Mouse (Mus musculus): Measurements from ENCODE around the gene Fam221b. TPM values are rescaled to one million over a fixed set of nuclear protein-coding genes. Genes with fewer than 3 reads are reported as not detected.

Gene Fam221b
- polyA plus RNA-seq, 1 experiment from 2014 or later, result 0.59 TPM

- ATAC-seq, result no peak
- CTCF ChIA-PET, result interaction anchor here (1.8 kb wide), 1 partner anchor 35 kb away, joined by 5 read pairs; no protein-coding TSS in a partner anchor
- DNase-seq (ENCODE audit: low read depth, low spot score), result no peak
- TF ChIP-seq CTCF (IDR thresholded peaks at IDR 0.05), result no peak
- in situ Hi-C loops (cut with MboI; ENCODE audit: low pct_unique_long_range_greater_than_20kb), result no loop called here
- no peaks in the 10 kb centered on the region for H3K27me3 ChIP-seq
- POLR2A ChIA-PET, result interaction anchor here (0.6 to 0.7 kb wide), 2 partner anchors 72 to 304 kb away, joined by 3 to 5 read pairs; no protein-coding TSS in a partner anchor
Observed at GRCm38 (mm10) chr4:43636751-43637150, 32.2 kb downstream of the Fam221b start.

- POLR2A ChIA-PET, result interaction anchor here (1.5 kb wide), 1 partner anchor 21 kb away, joined by 3 read pairs; no protein-coding TSS in a partner anchor
- in situ Hi-C loops (cut with MboI; ENCODE audit: low pct_unique_long_range_greater_than_20kb), result loop anchor here (5.0 kb wide), 1 partner anchor 73 kb away; no protein-coding TSS in a partner anchor
- TF ChIP-seq CTCF (IDR thresholded peaks at IDR 0.05), result no peak
- CTCF ChIA-PET, result no interaction called here
- H3K27me3 ChIP-seq, result no peaks in the 10 kb centered on the region
- ATAC-seq (peak; percentile 65), DNase-seq (ENCODE audit: low read depth, low spot score) (no peak)
Observed at GRCm38 (mm10) chr4:43634621-43635374, 34.1 kb downstream of the Fam221b start.

DNA sequence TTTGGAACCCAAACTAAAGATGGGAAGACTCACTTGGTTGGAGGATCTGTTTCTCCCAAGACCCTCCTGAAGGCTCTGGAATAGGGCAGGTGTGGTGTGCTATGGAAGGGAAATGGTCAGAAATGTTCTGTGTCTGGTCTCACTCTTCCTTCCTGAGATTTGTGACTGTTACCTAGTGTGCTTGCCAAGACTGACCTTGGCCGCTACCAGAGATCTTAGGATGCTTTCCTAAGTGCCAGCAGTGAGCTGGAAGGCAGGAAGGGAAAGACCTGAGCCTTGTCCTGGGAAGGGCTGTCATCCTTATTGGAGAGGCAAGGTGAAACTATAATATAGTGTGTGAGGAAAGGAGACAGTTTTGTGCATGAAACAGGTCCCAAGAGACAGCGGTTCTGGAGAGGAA, 35.2 kb downstream of the Fam221b start:
- in situ Hi-C loops (cut with MboI; ENCODE audit: low pct_unique_long_range_greater_than_20kb), result loop anchor here (5.0 kb wide), 1 partner anchor 74 kb away; no protein-coding TSS in a partner anchor
- CTCF ChIA-PET, result no interaction called here
- POLR2A ChIA-PET, result no interaction called here
- DNase-seq (ENCODE audit: low read depth, low spot score) (no peak), ATAC-seq (no peak)
- no peak for TF ChIP-seq CTCF (IDR thresholded peaks at IDR 0.05)
- no peaks in the 10 kb centered on the region for H3K27me3 ChIP-seq

DNA sequence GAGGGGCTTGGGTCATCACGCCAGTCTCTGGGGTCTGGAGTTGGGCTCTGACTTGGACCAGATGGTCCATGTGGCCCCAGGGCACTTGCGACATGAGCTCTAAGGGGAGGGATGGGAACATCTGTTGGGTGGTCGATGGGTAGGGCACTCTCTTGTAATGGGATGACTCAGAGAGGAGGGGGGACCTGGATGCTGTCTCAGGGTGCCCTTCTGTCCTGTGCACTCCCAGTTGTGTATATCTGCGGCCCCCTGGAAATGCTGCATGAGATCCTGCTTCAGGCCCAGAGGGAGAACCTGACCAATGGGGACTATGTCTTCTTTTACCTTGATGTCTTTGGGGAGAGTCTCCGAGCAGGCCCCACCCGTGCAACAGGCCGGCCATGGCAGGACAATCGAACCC, 35.6 kb downstream of the Fam221b start:
- in situ Hi-C loops (cut with MboI; ENCODE audit: low pct_unique_long_range_greater_than_20kb), result loop anchor here (5.0 kb wide), 1 partner anchor 74 kb away; no protein-coding TSS in a partner anchor
- POLR2A ChIA-PET, result no interaction called here
- DNase-seq (ENCODE audit: low read depth, low spot score), result no peak
- CTCF ChIA-PET, result interaction anchor here (1.0 kb wide), 1 partner anchor 33 kb away, joined by 3 read pairs; no protein-coding TSS in a partner anchor
- ATAC-seq, result no peak
- TF ChIP-seq CTCF (IDR thresholded peaks at IDR 0.05), result no peak
- H3K27me3 ChIP-seq, result no peaks in the 10 kb centered on the region

DNA sequence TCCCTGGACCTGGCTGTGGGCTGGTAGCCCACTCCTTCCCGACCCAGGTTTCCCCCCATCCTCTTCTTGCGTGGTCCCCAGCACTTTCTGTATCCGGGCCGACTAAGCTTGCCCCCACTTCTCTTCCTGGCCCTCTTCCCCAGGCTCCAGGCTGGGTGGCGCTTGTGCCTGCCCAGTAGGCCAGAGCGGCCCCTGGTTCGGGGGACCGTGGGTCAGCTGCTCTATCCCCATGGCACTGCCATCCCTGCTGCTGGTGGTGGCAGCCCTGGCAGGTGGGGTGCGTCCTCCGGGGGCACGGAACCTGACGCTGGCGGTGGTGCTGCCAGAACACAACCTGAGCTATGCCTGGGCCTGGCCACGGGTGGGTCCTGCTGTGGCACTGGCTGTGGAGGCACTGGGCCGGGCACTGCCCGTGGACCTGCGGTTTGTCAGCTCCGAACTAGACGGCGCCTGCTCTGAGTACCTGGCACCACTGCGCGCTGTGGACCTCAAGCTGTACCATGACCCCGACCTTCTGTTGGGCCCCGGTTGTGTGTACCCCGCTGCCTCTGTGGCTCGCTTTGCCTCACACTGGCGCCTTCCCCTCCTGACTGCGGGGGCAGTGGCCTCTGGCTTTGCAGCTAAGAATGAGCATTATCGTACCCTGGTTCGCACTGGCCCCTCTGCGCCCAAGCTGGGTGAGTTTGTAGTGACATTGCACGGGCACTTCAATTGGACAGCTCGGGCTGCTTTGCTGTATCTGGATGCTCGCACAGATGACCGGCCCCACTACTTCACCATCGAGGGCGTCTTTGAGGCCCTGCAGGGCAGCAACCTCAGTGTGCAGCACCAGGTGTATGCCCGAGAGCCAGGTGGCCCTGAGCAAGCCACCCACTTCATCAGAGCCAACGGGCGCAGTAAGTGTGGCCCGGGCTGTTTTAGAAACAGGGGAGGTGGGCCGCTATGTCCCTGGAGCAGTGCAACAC, 36.7 kb downstream of the Fam221b start:
- in situ Hi-C loops (cut with MboI; ENCODE audit: low pct_unique_long_range_greater_than_20kb), result loop anchor here (5.0 kb wide), 1 partner anchor 75 kb away; no protein-coding TSS in a partner anchor
- CTCF ChIA-PET, result interaction anchor here (1.0 to 1.3 kb wide), 2 partner anchors 34 kb away, joined by 3 to 4 read pairs; no protein-coding TSS in a partner anchor

GRCm38 (mm10) chr4:43631046-43631955, 37.6 kb downstream of the Fam221b start, which contains the start of gene Npr2:
Gene Npr2, plus strand, starts transcription at chr4:43631935.
- no peaks in the 10 kb centered on the region for H3K27me3 ChIP-seq
- ChIA-PET CTCF (interaction anchor here (1.0 to 1.8 kb wide), 9 partner anchors 13 to 113 kb away, joined by 3 to 15 read pairs (median 4); partner anchors contain the start of gene Hint2), POLR2A (interaction anchor here (1.0 to 1.8 kb wide), 3 partner anchors 24 to 37 kb away, joined by 3 to 5 read pairs (median 4); no protein-coding TSS in a partner anchor)
- DNase-seq (ENCODE audit: low read depth, low spot score) (no peak), ATAC-seq (peak; percentile 26)
- in situ Hi-C loops (cut with MboI; ENCODE audit: low pct_unique_long_range_greater_than_20kb), result loop anchor here (5.0 kb wide), 1 partner anchor 76 kb away; no protein-coding TSS in a partner anchor
- TF ChIP-seq CTCF (IDR thresholded peaks at IDR 0.05), result no peak

More for the DNA sequence above, 36.7 kb downstream of the Fam221b start:
- POLR2A ChIA-PET, result interaction anchor here (1.8 kb wide), 1 partner anchor 36 kb away, joined by 5 read pairs; no protein-coding TSS in a partner anchor
- no peak for ATAC-seq
- DNase-seq (ENCODE audit: low read depth, low spot score), result no peak
- no peaks in the 10 kb centered on the region for H3K27me3 ChIP-seq
- no peak for TF ChIP-seq CTCF (IDR thresholded peaks at IDR 0.05)

- ATAC-seq, result no peak
- no peak for TF ChIP-seq CTCF (IDR thresholded peaks at IDR 0.05)
- CTCF ChIA-PET, result interaction anchor here (0.7 to 1.8 kb wide), 17 partner anchors 11 to 113 kb away, joined by 3 to 15 read pairs (median 4); partner anchors contain the start of genes Creb3, Hint2, Olfr71 and Tln1
- POLR2A ChIA-PET, result interaction anchor here (1.0 to 1.3 kb wide), 2 partner anchors 24 to 36 kb away, joined by 3 to 4 read pairs; no protein-coding TSS in a partner anchor
- no peaks in the 10 kb centered on the region for H3K27me3 ChIP-seq
- no peak for DNase-seq (ENCODE audit: low read depth, low spot score)
- in situ Hi-C loops (cut with MboI; ENCODE audit: low pct_unique_long_range_greater_than_20kb), result loop anchor here (5.0 kb wide), 1 partner anchor 77 kb away; no protein-coding TSS in a partner anchor
Observed at GRCm38 (mm10) chr4:43630671-43631045, 38.3 kb downstream of the Fam221b start.

DNA sequence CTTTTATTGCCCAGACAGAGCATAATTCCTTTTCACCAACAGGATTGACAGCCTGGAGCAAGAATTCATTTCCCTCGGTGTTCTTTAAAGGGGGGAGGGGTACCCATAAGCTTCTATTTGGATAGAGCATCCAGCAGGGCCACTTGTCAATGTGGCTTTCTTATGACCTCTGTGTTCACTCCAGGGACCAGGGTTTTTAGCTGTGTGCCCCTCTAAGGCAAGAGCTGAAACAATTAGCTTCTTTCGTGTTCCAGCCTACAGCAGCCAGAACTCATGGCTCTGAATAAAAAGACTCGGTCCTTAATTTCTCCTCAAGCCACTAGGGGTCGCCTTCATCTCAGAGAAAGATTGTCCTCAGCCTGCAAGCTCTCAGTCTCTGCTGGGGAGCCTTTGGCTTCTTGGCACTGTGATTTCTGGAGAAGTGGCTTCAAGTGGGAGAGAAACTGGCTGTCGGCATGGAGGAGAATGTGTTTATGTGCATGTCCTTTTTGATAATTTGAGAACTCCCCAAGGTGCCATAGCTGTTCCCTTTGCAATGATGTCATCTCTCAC, 38.8 kb downstream of the Fam221b start:
- no peaks in the 10 kb centered on the region for H3K27me3 ChIP-seq
- ATAC-seq (peak; percentile 49), DNase-seq (ENCODE audit: low read depth, low spot score) (peak; percentile 59)
- CTCF ChIA-PET, result interaction anchor here (0.7 to 1.8 kb wide), 21 partner anchors 11 to 203 kb away, joined by 3 to 15 read pairs (median 4); partner anchors contain the start of genes Creb3, Hint2, Olfr71 and Tln1
- no peak for TF ChIP-seq CTCF (IDR thresholded peaks at IDR 0.05)
- POLR2A ChIA-PET, result interaction anchor here (1.0 to 1.3 kb wide), 2 partner anchors 23 to 37 kb away, joined by 3 to 4 read pairs; no protein-coding TSS in a partner anchor
- in situ Hi-C loops (cut with MboI; ENCODE audit: low pct_unique_long_range_greater_than_20kb), result loop anchor here (5.0 kb wide), 1 partner anchor 77 kb away; no protein-coding TSS in a partner anchor
